Mouse (Mus musculus) c-Kit-positive CD71-negative TER-119-negative erythroid progenitor cells, embryonic 14.5 days (primary cell): Measurements from ENCODE around the gene Hexa.

Experiments used
- DNase-seq: peaks from one replicate; pipeline ENCODE4 v3.0.0-alpha.2; 2013; ENCODE audit warnings: low read depth

The Hexa gene

DNA sequence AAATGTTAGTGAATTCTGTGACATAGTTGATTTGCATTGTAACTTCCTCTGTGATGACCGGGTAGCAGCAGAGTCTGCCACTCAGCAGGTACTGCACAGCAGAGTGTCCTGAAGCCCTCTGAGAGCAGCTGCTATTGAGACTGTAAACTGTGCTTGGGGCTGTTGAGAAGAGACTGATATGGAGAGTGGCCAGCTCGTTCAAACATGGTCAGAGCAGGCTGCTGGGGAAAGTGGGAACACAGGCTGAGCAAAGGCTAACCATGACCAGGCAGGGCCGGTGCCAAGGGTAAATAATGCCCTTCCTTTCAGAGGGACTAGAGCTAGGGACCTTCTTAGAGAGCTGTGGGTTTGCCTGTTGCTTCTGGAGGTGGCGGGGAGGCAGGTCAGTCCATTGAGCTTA is 14.4 kb downstream of the Hexa start:
- DNase-seq, result no peak

DNA sequence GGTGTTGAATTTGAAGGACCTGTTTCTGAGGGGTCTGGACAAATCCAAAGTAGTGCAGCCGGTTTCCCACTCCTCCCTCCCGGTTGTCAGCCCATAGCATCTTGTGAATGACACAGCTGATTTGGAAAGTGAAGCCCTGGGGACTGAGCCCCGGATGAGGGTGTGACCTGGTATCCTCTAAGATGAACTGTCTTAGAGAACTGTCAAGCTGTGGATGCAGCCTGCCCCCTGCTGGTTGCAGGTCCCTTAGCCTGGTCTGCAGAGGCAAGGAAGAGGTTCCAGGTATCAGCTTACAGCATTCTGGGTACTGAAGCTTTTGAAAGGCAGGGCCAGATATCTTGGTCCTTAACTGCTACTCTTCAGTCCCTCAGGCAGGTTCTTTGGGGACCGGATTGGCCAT is 26.3 kb downstream of the Hexa start:
- DNase-seq, result peak; percentile 83

DNA sequence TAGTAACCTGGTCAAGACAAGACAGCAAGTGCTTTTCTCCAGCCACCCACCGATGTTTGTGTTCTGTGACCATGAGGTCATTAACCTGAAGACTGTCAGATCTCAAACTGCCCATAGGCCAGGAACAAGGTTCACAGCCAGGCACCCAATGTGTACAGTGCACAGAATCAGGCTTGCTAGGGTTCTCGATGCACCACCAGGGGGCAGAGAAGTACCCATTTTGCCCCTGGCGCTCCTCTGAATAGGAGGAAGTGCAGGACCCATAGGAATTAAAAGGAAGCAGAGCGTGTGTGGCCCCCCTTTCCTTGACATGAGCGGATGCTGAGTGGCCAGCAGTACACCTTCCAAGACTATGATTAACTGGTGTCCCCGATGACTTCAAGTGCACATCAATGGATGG is 27.8 kb downstream of the Hexa start:
- DNase-seq, result peak; percentile 77

DNA sequence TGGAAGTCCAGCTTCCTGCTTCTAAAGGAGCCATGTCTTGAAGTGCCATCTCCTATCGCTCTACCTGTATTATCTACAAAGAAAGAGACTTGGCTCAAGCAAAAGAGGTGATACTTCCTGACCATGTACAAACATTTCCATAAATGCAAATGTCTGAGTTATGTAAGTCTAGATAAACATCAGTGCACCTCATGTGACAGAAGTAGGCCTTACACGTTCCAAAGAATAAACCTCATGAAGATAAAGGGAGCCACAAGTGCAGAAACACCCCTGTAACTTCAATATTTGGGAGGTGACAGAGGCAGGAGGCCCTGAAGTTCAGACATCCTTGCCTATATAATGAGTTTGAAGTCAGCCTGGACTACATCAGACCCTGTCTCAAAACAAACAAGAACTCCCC is 32.5 kb downstream of the Hexa start:
- DNase-seq, result no peak

DNA sequence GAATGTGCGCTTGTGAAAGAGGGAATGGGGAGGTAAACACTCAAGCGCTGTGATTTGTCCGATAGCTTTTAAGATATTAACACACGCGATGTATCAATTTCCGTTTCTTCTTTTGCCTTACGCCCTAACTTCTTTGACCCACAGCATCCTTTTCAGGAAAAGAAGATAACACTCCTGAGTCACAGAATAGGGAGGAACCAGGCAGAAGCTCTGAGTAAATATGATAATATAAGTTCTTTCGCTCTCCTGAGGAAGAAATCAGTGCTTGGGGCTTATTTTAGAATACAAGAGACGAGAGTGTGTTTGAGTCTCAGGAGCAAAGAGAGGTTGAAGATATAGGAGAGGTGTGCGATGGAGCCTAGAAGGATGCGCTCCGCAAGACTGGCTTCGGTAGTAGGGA is 38.1 kb downstream of the Hexa start:
- DNase-seq, result no peak

DNA sequence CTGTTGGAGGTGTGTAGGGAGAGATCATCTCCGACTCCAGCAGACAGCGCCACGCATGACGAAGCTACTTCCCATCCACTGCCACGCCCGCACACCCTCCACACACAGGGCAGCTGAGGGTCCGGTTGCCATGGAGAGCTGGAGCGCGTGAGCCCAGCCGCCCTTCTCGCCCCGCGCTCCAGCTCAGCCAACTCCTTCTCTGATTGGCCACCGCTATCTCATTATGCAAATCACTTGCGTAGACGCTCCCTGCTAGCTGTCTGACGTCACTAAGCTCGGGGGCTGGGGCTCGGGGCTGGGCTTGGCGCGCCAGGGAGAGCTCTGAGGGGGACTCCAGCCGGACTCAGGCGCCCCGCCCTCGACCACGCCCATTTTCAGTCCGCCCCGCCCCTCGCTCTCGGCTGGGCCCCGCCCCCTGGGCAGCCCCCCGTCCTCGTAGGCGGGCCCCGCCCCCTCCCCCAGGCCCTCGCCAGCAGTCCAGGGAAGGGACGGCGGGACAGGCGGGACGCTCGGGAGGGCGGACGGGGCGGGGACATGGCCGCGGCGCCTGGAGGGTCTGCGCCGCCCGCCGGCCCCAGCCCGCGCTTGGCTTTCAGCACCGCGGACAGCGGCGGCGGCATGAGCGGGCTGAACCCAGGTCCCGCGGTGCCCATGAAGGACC is 38.6 kb downstream of the Hexa start, which contains the start of gene Celf6:
Gene Celf6 (plus strand): TSS at position 74 of the 661 bp plus-strand sequence.
- DNase-seq, result peak; percentile 85

DNA sequence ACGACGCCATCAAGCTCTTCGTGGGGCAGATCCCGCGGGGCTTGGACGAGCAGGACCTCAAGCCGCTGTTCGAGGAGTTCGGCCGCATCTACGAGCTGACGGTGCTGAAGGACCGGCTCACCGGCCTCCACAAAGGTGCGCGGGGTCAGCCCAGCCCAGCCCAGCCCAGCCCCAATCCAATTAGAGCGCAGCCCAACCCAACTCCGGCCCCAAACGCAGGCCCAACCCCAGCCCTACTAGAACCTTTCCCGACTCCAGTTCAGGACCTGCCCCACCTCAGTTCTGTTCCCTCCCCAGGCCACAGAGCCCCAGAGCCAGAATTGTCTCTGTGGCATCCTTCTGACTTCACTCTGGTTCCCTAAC is 39.1 kb downstream of the Hexa start:
- DNase-seq, result no peak

DNA sequence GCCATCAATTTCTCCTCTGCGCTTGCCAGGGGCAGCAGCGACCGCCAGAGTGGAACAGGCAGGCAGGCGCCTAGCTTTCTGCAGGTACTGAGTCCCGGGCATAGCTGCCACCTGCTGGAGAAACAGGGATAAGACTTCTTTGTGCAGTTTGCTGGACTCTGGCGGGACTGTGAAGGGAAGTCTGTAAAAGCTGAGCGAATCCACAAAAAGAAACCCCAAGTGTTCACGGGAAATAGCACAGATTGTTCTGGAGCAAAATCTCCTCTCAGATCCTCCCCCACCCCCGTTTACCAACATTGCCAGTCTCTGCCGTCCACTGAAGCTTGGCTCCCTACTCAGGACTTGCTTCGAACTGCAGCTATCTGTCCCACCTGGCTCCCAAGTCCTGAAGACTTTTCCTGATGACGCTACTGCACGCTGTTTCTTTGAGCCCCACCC is 45.5 kb downstream of the Hexa start:
- peak; percentile 44 for DNase-seq

DNA sequence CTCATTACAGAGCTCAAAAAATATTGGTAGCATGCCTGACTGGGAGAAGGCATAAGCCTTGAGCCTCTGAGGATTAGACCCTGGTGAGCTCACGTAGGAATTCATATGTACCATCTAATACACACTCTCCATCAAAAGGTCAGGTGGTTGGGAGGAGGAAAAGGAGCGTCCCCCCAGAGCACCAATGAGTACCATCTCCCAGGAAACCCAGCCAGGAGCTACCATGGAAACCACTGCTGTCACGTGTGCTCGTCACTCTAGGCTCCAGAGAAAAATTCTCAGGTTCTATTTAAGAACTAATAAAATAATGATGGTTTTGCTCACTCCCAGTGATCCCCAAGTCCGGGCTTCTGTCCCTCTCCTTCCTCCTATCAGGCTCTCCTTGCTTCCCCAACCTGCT is 48.9 kb downstream of the Hexa start:
- DNase-seq, result no peak

DNA sequence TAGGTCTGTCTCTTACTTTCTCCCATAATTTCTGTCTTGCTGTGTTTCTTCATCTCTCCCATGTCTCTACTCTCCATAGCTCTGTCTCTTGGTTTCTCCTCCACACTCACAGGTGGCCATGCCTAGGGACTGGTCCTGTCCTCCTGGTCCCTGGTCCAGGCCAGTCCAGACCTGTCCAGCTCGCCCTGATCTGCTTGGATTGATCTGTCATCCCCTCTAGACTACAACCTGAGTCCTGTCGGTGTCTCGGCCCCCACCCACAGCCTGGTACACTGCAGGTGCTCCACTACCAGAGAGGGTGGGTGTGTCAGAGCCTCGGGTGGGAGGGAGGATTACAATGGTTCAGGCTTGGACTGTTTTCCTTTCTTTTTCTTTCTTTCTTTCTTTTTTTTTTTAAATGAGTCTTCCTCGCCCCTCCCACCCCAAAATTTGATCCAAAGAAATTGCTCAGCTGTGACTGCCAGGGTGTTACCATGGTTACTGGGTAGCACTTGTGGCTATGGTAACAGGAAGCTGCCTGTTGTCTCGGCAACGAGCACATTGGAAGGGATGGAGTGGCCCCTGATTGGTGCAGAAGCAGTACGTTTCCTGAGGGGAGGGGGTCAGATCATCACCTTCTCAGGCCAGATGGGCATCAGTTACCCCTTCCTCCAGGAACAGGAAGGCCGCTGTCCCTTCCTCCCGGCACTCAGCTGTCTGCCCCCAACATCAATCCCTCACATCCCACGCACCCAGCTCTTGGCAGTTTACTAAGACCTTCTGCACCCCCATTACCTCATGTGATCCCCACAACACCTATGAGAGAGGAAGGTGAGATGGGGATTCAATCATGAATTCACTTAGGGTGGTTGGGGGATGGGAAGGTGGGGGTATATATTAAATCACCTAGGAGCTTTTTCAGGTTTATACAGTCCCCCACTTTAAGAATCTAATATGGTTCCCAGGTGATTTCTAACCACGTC is 49.7 kb downstream of the Hexa start:
- no peak for DNase-seq

DNA sequence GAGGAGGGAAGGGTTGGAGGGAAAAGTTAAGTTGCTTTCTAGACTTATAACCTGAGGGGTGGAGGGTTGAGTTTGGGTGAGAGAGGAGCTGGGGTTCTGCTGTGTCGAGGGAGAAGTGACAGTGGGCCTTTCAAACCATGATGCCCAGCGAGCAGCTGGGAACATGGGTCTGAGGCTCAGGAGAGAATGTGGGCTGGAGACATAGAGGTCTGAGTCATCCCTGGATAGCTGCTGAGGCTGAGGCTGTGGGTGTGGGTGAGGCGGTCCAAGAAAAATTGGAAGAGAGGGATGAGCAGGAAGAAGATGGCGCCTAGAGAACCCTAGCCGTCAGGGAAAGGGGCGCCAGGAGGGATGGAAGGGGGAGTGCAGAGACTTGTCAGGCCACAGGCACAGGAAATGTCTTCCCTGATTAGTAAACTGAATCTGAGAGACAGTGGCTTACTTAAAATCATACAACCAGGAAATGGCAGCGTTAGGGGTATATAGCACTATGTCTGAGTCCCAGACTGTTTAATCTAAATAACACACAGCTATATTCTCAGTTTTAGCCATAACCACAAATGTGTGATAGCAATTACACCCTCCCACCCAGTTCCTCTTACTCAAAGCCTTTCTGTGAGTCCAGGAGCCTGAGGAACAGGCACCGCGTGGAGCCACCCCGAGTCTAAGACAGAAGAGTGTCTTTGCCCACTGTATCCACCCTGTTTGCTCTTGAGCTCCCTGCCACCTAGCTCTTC is 50.5 kb downstream of the Hexa start:
- no peak for DNase-seq

DNA sequence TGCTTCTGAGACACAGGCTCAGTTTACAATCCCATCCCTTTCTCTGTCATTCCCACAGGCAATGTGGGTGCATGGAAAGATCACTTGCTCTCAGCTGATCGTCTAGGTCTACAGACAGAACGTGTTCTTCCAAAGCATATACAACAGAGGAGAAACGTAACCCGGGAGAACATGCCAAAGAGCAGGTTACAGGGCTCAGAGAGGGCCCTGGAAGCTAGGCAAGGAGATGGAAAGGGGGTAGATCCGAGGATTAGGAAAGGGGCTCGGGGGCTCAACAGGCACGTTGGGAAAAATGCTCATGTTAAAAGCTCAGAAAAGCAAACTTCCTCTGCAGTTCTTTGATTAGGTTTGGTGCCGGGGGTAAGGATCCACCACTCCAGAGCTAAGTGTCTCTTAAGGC is 62.3 kb downstream of the Hexa start:
- no peak for DNase-seq

DNA sequence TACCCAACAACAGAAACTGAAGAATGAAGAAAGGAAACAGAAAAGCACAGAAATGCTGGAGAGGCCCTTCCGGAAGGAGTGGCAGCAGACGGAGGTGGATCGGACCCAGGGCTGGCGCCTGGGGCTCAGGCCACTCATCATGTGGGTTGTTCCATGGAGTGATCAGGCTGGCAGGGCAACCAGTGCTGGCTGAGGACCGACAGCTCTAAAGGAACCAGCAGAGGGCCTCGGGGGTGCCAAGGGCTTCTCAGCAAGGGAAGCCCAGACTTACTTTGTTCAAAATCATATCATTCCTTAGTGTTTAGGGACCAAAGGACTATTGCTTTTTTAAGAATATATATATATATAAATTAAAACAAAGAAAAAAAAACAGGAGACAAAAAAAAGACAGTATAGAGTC is 66.6 kb downstream of the Hexa start:
- no peak for DNase-seq

DNA sequence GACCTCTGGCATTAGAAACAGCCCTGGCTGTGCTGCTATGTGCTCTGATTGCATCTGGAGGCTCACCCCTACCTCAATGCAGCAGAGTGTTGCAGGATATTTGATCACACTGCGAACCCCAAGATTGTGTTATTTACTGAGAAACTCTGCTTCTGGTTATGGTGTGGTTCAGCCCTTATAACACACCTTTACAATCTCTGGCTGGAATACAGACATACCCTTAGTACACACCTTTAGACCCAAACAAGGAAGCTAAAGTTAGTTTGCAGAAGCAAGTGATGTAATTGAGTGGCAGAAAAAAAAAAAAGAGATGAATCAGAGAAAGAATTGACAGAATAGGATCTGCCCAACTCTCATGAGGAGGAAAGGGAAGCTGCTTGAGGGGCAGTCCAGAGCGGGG is 71.6 kb downstream of the Hexa start:
- DNase-seq, result no peak
